ENCODE assay signal across 14 mouse cellular contexts in genomic region chr16:24443555-24443954, GRCm38 (mm10). TPM values are rescaled to one million over a fixed set of nuclear protein-coding genes. Genes with fewer than 3 reads are reported as not detected.
A peak's percentile ranks its signal among the peaks of the same experiment; 100 is the strongest.
DNase-seq lines count a peak whose midpoint lies in the region; ATAC-seq and TF ChIP-seq lines count a peak whose summit lies in the region.
"Had no signal": no experiment of that assay in that cellular context is flagged by ENCODE, and none has a peak within 500 bp of the region (broad histone marks: within the 10 kb centered on the region; RNA-seq: fewer than 3 reads in every experiment).

No protein-coding gene starts in this region.

- no peak overlapping the region for H3K9ac ChIP-seq in heart, embryonic 11.5 days (ENCODE audit: low read depth, low read length)
- no peak overlapping the region for H3K9ac ChIP-seq in kidney, embryonic 16.5 days (replicated peaks; ENCODE audit: low read length)
- no peak overlapping the region for H3K9ac ChIP-seq in embryonic facial prominence, embryonic 13.5 days
- no peak overlapping the region for H3K9ac ChIP-seq in limb, embryonic 15.5 days
- H3K9ac ChIP-seq: midbrain, embryonic 15.5 days had no signal

- no peak for ATAC-seq in heart, embryonic 11.5 days (replicated peaks; ENCODE audit: insufficient number of reproducible peaks, low FRiP score, low TSS enrichment)
- no peak for ATAC-seq in kidney, embryonic 16.5 days (ENCODE audit: low FRiP score, low TSS enrichment)
- no peak for ATAC-seq in embryonic facial prominence, embryonic 13.5 days (ENCODE audit: insufficient number of reproducible peaks, insufficient read depth, low FRiP score, low TSS enrichment, low read depth)
- ATAC-seq in limb, embryonic 15.5 days (ENCODE audit: insufficient number of reproducible peaks, low FRiP score, low TSS enrichment, low read depth): no peak
- ATAC-seq: midbrain, embryonic 15.5 days had no signal

- H3K9me3 ChIP-seq in heart, embryonic 11.5 days (replicated peaks; ENCODE audit: control insufficient read depth, low read length): no peaks in the 10 kb centered on the region
- no peaks in the 10 kb centered on the region for H3K9me3 ChIP-seq in kidney, embryonic 16.5 days (ENCODE audit: low read length)
- H3K9me3 ChIP-seq in embryonic facial prominence, embryonic 13.5 days: no peaks in the 10 kb centered on the region
- H3K9me3 ChIP-seq in limb, embryonic 15.5 days: no peaks in the 10 kb centered on the region
- H3K9me3 ChIP-seq: midbrain, embryonic 15.5 days had no signal

- no peak overlapping the region for H3K4me3 ChIP-seq in heart, embryonic 11.5 days (ENCODE audit: low read depth, low read length)
- H3K4me3 ChIP-seq in kidney, embryonic 16.5 days (ENCODE audit: low read length): no peak overlapping the region
- no peak overlapping the region for H3K4me3 ChIP-seq in kidney, adult 2 months (ENCODE audit: insufficient read depth, low read depth, low read length)
- no peak overlapping the region for H3K4me3 ChIP-seq in embryonic facial prominence, embryonic 13.5 days
- H3K4me3 ChIP-seq in limb, embryonic 15.5 days: no peak overlapping the region
- H3K4me3 ChIP-seq: midbrain, embryonic 15.5 days had no signal

- H3K27me3 ChIP-seq in heart, embryonic 11.5 days (ENCODE audit: control insufficient read depth, insufficient read depth, low read length): no peaks in the 10 kb centered on the region
- H3K27me3 ChIP-seq in kidney, embryonic 16.5 days (ENCODE audit: insufficient read depth, low read length): no peaks in the 10 kb centered on the region
- H3K27me3 ChIP-seq in kidney, adult 2 months (replicated peaks; ENCODE audit: control insufficient read depth, insufficient read depth, low read length): no peaks in the 10 kb centered on the region
- H3K27me3 ChIP-seq in embryonic facial prominence, embryonic 13.5 days: no peaks in the 10 kb centered on the region
- no peaks in the 10 kb centered on the region for H3K27me3 ChIP-seq in limb, embryonic 15.5 days
- H3K27me3 ChIP-seq: midbrain, embryonic 15.5 days had no signal

- no peak for TF ChIP-seq POLR2A in kidney, adult 2 months (IDR thresholded peaks at IDR 0.05; ENCODE audit: low read depth, low read length)

- TF ChIP-seq CTCF in kidney, adult 2 months (conservative IDR thresholded peaks at IDR 0.05; ENCODE audit: insufficient read depth, insufficient read length, low read depth, low read length): no peak

- no peak overlapping the region for H3K4me2 ChIP-seq in heart, embryonic 11.5 days
- H3K4me2 ChIP-seq in kidney, embryonic 16.5 days (replicated peaks; ENCODE audit: low read depth, low read length): no peak overlapping the region
- H3K4me2 ChIP-seq in embryonic facial prominence, embryonic 13.5 days: no peak overlapping the region
- H3K4me2 ChIP-seq in limb, embryonic 15.5 days: no peak overlapping the region
- H3K4me2 ChIP-seq: liver, embryonic 11.5 days; midbrain, embryonic 15.5 days had no signal

- DNase-seq in heart, adult 18-20 months: no peak
- no peak for DNase-seq in kidney, adult 2 months
- DNase-seq in left cerebral cortex, adult 8-10 months (ENCODE audit: low spot score in 2 of 2): no peak
- no peak for DNase-seq in frontal cortex, adult 2 months (ENCODE audit: extremely low spot score in 1 of 2, low spot score in 1 of 2)
- DNase-seq: cerebellum, adult 11 months; kidney, adult 9 months; thymus, postnatal 36 days had no signal

- H3K27ac ChIP-seq in heart, embryonic 11.5 days (ENCODE audit: low read depth, low read length): peak overlapping the region; percentile 51; the same call in 1 of the 2 replicates
- H3K27ac ChIP-seq in kidney, embryonic 16.5 days (ENCODE audit: low read length): peak overlapping the region; percentile 79
- H3K27ac ChIP-seq in kidney, adult 2 months (ENCODE audit: insufficient read depth, low read depth, low read length): no peak overlapping the region
- peak overlapping the region; percentile 3; the same call in 1 of the 2 replicates for H3K27ac ChIP-seq in embryonic facial prominence, embryonic 13.5 days
- H3K27ac ChIP-seq in limb, embryonic 15.5 days: peak overlapping the region; percentile 57
- H3K27ac ChIP-seq: midbrain, embryonic 15.5 days had no signal

- H3K4me1 ChIP-seq in heart, embryonic 11.5 days (ENCODE audit: control insufficient read depth, insufficient read depth, low read length): peaks cover 53% of the 10 kb centered on the region
- peaks cover 75% of the 10 kb centered on the region for H3K4me1 ChIP-seq in kidney, embryonic 16.5 days (ENCODE audit: insufficient read depth, low read length)
- H3K4me1 ChIP-seq in kidney, adult 2 months (ENCODE audit: control insufficient read depth, insufficient read depth, low read length): peaks cover 22% of the 10 kb centered on the region
- H3K4me1 ChIP-seq in embryonic facial prominence, embryonic 13.5 days: peaks cover 40% of the 10 kb centered on the region
- peaks cover 42% of the 10 kb centered on the region for H3K4me1 ChIP-seq in limb, embryonic 15.5 days

- no peaks in the 10 kb centered on the region for H3K36me3 ChIP-seq in heart, embryonic 11.5 days (ENCODE audit: control insufficient read depth, insufficient read depth, low read length)
- no peaks in the 10 kb centered on the region for H3K36me3 ChIP-seq in kidney, embryonic 16.5 days (ENCODE audit: insufficient read depth, low read length)
- H3K36me3 ChIP-seq in kidney, adult 2 months (ENCODE audit: control insufficient read depth, insufficient read depth, low read length): no peaks in the 10 kb centered on the region; the same call in 1 of the 2 replicates
- H3K36me3 ChIP-seq in embryonic facial prominence, embryonic 13.5 days: peaks cover 15% of the 10 kb centered on the region
- H3K36me3 ChIP-seq in limb, embryonic 15.5 days: 0 out of 2 replicates have a peak, but pooled peaks cover 8% of the 10 kb centered on the region
- H3K36me3 ChIP-seq: G1E; midbrain, embryonic 15.5 days had no signal

- 48% methylated on average over 5 of the region's 5 CpGs for WGBS in heart, embryonic 11.5 days (ENCODE audit: insufficient replicate concordance)
- 34% methylated on average over 5 of the region's 5 CpGs for WGBS in kidney, embryonic 16.5 days
- WGBS in kidney, adult 2 months: 44% methylated on average over 5 of the region's 5 CpGs
- WGBS in embryonic facial prominence, embryonic 13.5 days: 45% methylated on average over 5 of the region's 5 CpGs
- WGBS in limb, embryonic 15.5 days: 42% methylated on average over 5 of the region's 5 CpGs

RNA-seq across cellular contexts. Expression of gene Lpp, which starts 50.2 kb away (rescaled TPM):
- polyA plus RNA-seq in heart, embryonic 11.5 days (2014; fragmentation: Nextera tagmentation; extraction: Ambion mirVana): 52.5 and 59.2 TPM in 2 replicates
- 10 to 100 TPM; 20.7 to 25.2 TPM for total RNA-seq in heart, adult 18-20 months (2021)
- polyA plus RNA-seq in kidney, embryonic 16.5 days (2015; fragmentation: Nextera tagmentation; extraction: Ambion mirVana): 54.0 and 66.8 TPM in 2 replicates
- polyA plus RNA-seq in kidney, adult 2 months (2012; rRNA removed): 15.9 and 20.2 TPM in 2 replicates
- 48.9 and 49.3 TPM in 2 replicates for polyA plus RNA-seq in embryonic facial prominence, embryonic 13.5 days (2015; fragmentation: Nextera tagmentation; extraction: Ambion mirVana)
- 51.0 and 52.1 TPM in 2 replicates for polyA plus RNA-seq in limb, embryonic 15.5 days (2015; fragmentation: Nextera tagmentation; extraction: Ambion mirVana)
- total RNA-seq in left cerebral cortex, adult 8-10 months (2022): 1 to 10 TPM; 6.2 to 7.6 (median 6.8) TPM
- 2.8 and 3.0 TPM in 2 replicates for polyA plus RNA-seq in frontal cortex, adult 2 months (2012; rRNA removed)
- polyA plus RNA-seq: G1E had no signal
